Mouse (Mus musculus) monocyte, adult 5-6 weeks (primary cell): Measurements from ENCODE around the gene Arhgap27. TPM values are rescaled to one million over a fixed set of nuclear protein-coding genes. Genes with fewer than 3 reads are reported as not detected.

Source experiments
- ATAC-seq: fragments of 153-309, 156-312 bp; replicated peaks from 2 replicates; pipeline ENCODE4 v1.8.0; 2017; ENCODE audit warnings: mild to moderate bottlenecking; ENCODE audit not compliant: low TSS enrichment, insufficient number of reproducible peaks, severe bottlenecking, poor library complexity, low FRiP score
- total RNA-seq: library from RNA; stranded (forward); fragments of 200-1000, 200-491, 200-594 nt; gene quantifications from 3 replicates; pipeline ENCODE4 v1.2.3, GENCODE M21; 2017

Gene Arhgap27
- total RNA-seq, 1 experiment from 2014 or later = 59.2 TPM

DNA sequence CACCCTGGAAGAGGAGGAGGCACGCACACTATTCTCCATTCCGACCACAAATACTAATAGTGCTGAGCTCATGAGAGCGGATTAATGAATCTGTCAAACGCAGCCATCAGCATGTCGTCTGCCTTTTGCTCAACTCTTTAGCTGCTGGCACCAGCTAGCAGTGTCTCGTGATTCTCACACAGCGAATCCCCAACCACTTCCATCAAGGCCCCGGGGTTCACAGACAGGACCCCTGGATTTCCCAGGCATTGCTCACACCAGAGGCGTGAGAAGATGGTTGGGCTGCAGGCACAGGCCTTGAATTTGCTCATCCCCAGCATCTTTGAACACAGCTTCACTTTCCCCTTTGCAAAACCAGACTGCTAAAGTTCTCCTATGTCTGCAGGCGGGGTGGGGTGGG lies 78.2 kb downstream of the Arhgap27 start:
- ATAC-seq = no peak

- peak; percentile 94 for ATAC-seq
Observed at GRCm38 (mm10) chr11:103281784-103282183, 81.7 kb downstream of the Arhgap27 start.

Other genes starting within 250 kb of the Arhgap27 start
- 90.9 to 99.4 TPM (median 96.2 TPM) in 3 replicates for gene Hexim1, start 247.5 kb downstream of the Arhgap27 start, total RNA-seq
- 0.87 to 2.5 TPM in 2 of 3 replicates, not detected in the other for gene Hexim2, start 231.3 kb downstream of the Arhgap27 start, total RNA-seq
- 189 to 455 TPM (median 252 TPM) in 3 replicates for gene Fmnl1, start 192.6 kb downstream of the Arhgap27 start, total RNA-seq
- not detected in 3 replicates for gene 1700023F06Rik, start 155.1 kb downstream of the Arhgap27 start, total RNA-seq
- not detected in 3 replicates for gene Spata32, start 145.3 kb downstream of the Arhgap27 start, total RNA-seq
- gene Map3k14, start 96.2 kb downstream of the Arhgap27 start, total RNA-seq = 72.0 to 89.0 TPM (median 88.0 TPM) in 3 replicates
- gene Plekhm1, start 49.0 kb upstream of the Arhgap27 start, total RNA-seq = 8.9 to 19.9 TPM (median 12.6 TPM) in 3 replicates
- not detected in 3 replicates for gene Lrrc37a, start 140.9 kb upstream of the Arhgap27 start, total RNA-seq